Mouse (Mus musculus): ENCODE data around the gene Chfr.
"Not testable (repeated sequence)": the region's sequence is repeated elsewhere in the genome, so short reads cannot be mapped to it uniquely, and the experiment has no call there.

The Chfr gene

DNA sequence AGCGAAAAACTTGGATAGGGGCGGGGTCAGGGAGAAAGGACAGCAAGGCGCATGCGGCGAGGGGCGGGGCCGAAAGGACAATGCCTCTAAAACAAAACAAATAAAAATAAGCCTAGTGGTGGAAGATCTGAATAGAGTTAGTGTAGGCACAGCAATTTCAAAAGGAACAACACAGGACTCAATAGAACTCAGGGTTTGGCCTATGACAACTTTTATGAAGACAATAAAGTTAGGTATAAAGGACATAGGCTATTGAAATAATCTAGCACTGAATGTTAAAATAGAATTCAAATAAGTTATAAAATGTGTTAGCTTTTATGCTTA lies 27.4 kb upstream of the Chfr start:
- DNase-seq, result no peak

DNA sequence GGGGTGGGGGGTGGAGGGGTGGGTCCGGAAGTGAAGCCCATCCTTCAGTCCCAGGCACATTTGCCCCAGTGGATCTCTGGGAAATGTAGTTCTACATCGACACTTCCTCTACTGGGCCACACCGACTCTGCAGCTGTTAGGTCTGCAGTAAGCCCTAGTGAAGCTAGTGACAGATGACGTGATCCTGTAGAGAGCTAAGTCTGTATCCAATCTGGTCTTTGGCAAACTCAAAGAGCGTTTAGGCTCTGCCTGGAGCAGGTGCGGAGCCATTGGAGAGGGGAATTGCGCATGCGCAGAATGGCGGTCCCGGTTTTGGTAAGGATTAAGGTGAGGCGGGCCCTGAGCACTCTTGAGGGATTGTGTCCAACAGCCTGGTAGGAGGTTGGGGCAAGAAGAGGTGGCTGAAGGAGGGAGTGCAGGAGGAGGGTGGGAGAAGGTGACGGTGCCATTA lies 25.6 kb upstream of the Chfr start, which contains the start of gene Zfp605:
Zfp605 (plus strand) TSS at position 102 of the 451 bp plus-strand sequence.
- DNase-seq, result peak; percentile 73 to 81

DNA sequence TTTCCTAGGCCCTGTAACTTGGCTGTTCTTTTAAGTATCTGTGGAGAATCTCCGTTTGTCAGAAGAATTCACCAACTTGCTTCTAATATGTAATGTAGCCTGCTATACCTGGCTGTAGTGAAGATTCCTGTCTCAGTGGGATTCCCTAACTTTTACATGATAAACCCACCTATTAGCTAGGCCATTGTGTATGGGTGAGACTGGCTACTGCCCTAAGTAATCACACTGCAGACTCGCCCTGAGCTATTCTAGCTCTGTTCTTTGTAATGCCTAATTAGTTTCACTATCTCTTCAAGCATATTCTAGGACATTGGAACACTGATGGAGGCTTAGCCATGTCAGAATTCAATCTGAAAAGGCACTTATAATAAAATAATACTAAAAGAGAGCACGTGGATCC lies 13.3 kb upstream of the Chfr start:
- not testable (repeated sequence) for DNase-seq

DNA sequence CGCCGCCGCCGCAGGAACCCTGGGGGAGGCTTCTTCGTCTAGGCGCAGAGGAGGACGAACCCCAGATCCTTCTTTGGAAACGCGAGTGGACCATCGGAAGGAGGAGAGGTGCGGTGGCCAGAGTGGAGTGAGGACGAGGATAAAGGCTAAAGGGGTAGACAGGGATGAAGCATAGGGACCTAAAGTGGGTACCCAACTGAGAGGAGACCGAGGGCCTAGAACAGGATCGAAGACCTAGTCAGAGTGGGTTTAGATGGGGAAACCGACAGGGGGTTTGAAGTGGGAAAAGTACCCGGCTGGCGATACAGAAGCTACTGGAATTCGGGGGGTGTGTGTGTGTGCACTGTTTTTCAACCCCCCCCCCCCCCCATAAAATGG lies 434 bp downstream of the Chfr start:
- no peak for DNase-seq

DNA sequence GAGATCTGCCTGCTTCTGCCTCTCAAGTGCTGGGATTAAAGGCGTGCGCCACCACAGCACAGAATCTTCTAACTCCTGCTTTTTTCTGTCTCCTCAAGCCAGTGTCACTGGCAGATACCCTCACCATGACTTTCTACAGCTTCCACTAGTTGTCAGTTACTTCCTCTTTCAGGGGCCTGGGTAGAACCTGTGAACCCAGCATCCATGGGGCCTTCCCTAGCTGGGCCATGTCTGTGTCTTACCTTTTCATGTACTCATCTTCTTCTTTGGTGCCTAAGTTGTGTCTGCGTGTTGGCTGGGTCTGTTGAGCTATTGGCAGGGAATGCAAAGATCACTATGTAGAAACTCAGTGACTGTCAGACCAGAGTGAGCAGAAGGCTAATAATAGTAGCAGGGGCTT lies 2.2 kb downstream of the Chfr start:
- DNase-seq, result no peak

DNA sequence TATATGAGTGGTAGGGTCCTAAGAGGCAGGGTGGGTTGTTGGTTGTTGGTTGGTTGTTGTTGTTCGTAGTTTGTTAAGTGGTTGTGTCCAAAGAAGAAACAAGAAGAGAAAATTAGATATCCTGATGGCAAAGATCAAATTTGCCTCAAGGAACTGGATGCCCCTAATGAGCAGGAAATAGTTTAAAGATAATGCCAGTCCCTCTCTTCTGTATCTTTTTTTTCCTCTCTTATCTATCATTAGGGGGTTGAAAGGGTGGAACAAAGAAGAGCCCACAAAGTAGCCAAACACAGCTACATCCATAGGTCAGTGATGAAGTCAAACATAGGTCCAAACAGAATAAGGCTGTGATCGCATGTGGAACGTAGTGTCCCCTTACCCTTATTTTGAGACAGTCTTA lies 3.7 kb downstream of the Chfr start:
- no peak for DNase-seq

DNA sequence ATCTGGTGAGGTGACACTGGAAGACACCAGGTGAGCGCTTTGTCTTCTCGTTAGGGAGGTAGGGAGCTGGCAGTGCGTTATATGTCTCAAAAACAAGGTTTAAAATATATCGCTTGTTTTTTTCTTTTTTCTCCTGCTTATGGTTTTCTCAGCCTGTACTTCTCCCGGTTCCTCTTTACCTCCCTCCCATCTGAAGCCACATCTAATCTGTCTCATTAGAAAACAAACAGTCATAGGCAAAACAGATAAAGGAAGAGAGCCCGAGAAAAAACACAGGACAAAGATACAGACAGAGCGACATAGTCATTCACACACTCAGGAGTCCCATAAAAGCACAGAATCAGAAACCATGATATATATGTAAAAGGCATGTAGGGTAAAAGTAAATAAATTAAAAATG lies 4.8 kb downstream of the Chfr start:
- no peak for DNase-seq

DNA sequence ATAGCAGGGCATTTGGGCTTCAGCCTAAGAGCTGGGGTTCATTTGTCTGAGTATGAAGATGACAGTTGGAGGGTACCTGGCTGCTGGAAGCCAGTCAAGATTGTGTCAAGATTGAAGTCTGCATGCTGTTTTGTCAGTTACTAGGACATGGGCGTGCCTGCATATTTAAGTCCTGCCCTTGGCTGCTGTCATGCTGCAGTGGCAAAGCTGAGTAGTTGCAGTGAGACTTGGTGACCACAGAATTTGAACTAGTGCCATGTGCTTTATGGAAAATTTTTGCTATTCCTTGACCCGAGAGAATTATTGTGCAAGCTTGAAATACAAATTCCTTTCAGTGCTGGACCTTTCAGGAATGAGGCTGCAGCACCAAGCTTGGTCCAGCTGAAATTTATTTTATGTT lies 6.7 kb downstream of the Chfr start:
- DNase-seq, result no peak

DNA sequence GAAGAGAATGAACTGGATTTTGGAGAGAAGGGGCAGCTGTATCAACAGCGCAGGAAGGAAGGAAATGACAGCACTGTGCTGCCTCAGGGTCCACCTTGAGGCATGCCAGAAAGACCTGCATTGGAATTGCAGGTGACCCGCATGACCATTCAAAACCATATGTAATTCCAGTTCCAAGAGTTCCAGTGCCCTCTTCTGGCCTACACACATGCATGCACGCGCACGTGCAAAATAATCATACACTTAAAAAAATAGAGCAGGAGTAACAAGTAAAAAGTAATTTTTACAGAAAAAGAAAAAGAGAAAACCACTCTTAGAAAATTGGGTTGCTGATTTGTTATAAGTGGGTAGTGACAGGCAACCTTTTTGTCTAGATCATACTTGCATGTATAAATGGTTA lies 7.4 kb downstream of the Chfr start:
- no peak for DNase-seq

DNA sequence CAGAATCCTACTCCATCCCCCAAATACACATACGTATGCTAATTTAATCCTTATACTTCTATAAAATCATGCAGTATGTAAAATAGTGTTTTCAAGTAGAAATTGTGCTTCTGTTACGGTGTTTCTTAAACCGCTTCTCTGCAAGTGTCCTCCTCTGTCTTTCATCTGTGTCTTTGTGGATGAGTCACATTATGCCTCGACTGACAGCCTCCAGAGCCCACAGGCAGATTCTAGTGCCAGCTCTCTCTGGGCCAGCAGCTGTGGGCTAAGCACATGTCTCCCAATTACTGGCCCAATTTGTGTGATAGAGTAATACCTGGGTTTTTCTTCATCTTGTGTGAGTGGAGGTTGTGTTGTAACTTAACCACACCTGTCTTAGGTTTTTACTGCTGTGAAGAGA lies 33.7 kb downstream of the Chfr start:
- no peak for DNase-seq

DNA sequence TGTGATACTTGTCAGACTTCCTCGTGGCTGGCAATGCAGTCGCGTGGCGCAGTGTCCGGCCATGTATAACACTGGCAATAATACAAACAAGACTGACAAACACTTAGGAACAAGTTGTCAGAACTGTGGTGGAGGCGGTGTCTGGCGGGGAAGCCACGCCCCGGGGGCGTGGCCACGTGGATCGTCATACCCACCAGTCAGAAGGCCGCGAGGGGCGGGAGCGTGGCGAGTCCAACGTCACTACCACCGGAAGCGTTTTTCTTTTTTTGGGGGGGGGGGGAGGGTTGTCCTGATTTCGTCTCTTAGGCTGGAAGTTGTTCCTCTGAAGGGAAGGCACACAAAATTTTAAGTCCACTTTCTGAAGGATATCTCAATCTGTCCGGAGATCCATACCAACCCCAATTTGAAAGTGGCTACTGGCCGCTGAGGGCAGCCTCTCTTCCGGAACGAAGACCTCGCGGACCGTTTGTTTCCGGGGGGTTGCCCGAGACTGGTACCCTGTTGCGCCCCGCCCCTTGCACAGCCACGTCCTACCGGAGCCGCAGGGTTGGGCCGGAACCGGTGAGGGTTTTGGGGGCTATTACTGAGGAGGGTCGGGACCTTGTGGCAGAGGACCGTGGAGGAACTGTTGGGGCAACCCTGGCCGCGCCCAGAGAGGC lies 40.8 kb downstream of the Chfr start, which contains the start of gene Golga3:
Golga3 (plus strand) TSS at position 340 of the 659 bp plus-strand sequence.
- DNase-seq, result peak; percentile 86 to 92

DNA sequence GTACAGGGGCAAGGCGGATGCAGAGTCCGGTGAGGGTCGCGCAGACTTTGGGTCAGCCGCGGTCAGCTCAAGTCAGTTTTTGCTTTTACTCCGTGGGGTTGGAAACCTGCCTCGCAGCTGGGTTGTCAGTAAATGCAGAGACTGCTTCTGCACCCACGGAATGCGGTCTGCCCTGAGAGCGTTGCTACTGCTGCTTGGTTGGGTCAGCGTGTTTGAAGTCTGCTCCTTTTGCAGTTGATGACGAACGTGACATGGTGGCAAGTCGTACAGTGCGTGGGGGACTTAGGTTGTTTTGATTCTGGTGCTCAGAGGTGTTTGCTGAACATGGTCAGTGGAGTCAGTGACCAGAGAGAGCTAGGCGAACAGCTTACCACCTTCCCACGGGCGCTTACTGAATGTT lies 41.4 kb downstream of the Chfr start:
- no peak for DNase-seq

DNA sequence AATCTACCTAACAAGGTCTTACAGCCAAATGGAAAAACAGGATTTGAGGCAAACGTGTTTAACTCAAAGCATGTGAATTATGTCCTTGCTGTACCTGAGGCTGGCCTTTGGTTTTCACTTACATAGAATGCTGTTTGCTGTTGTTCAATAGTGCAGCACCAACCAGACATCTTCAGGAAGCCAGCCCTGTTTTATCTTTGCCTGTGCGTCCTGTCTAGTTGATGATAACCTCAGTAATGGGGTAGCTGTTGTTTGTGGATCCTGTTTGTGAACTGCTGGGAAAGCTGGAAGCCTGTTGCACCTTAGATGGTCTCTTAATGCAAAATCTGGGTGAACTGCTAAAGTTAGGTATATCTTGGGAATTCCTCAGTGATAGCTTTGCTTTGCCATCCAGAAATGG lies 43.0 kb downstream of the Chfr start:
- DNase-seq, result no peak

DNA sequence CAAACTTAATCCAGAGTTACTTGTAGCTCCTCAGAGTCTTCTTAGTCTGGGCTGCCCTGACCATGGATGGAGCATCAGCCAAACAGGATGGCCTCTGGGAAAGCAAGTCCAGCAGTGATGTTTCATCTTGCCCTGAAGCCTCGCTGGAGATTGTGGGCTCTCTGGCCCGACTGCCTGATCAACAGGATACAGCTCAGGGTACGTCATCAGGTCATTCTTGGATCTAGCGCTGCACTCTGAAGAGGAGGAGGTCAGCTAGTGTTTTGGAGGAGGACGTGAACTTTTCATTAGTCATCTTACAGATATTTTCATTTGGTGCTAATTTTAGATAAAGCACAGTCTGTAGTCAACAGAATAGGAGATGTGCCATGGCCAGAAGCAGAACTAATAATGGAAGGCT lies 46.1 kb downstream of the Chfr start:
- DNase-seq, result no peak

DNA sequence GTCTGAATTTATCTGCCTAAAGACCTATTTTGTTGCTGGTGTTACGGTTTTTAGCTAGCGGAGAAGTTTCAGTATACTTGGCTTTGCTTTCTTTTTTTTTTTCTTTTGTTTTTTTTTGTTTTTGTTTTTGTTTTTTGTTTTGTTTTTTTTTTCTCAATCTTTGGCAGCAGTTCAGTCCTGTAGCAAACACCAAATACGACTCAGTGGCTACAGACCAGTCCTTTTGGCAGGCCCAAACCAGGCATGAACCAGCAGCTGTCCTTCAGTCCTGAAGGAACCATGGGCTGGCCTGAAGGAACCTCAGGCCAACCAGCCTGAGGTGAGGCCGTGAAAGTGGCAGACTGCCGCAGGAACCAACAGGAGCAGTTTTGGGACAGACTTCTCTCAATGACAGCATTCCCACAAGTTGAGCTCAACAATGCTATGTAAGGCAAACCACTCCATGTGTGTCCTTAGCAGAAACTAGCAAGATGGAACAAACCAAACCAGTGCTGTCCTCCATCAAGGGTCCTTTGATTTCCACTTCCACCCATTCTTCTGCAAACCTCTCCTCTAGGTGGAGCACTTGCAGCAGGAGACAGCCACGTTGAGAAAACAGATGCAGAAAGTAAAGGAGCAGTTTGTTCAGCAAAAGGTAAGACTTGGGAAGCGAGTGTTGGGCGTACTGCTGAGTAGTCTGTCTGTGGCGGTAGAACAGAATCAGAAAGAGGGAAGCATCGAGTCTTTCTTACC lies 67.7 kb downstream of the Chfr start:
- no peak for DNase-seq

DNA sequence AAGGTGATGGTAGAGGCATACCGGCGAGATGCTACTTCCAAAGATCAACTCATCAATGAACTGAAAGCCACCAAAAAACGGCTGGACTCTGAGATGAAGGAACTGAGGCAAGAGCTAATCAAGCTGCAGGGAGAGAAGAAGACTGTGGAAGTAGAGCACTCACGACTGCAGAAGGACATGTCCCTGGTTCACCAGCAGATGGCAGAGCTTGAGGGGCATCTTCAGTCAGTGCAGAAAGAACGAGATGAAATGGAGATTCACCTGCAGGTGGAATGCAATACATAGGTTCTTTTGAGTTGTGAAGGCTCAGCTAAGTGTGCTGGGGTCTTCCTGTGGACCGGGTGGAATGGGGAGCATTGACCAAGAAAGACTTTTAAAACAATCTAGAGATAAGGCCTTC lies 69.1 kb downstream of the Chfr start:
- no peak for DNase-seq

DNA sequence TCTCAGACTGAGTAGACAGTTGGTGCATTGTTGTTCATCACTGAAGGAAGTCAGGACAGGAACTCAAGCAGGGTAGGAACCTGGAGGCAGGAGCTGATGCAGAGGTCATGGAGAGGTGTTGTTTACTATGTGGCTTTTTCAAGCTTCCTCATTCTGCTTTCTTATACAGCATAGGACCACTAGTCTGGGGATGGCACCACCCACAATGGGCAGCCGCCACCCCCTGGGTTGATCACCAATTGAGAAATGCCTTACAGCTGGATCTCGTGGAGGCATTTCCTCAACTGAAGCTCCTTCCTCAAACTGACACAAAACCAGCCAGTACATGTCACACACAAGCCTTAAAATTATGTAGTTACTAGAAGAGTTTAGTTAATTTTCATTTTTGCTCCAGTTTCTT lies 75.7 kb downstream of the Chfr start:
- no peak for DNase-seq

DNA sequence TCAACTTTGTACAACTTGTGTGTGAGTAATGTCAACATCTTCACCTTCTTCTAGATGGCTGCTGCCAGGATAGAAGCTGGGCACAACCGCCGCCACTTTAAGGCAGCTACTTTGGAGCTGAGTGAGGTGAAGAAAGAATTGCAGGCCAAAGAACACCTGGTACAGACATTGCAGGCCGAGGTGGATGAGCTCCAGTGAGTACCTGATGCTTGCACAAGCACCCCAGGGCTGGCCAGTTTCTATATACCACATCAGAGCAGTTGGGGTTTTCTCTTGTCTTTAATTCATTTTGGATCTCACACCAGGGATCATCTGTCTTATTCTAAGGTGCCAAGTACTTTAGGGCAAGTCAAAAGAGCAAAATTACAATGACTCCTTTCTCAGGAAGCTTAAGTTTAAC lies 81.1 kb downstream of the Chfr start:
- no peak for DNase-seq

DNA sequence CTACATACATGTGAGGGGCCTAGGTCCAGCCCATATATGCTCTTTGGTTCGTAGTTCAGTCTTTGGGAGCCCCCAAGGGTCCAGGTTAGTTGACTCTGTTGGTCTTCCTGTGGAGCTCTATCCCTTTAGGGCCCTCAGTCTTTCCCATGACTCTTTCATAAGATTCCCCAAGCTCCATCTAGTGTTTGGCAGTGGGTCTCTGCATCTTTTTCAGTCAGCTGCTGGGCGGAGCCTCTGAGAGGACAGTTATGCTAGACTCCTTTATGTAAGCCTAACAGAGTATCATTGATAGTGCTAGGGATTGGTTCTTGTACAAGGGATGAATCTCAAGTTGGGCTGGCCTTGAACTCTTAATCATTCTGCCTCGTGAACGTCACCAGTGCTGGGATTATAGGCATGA lies 84.7 kb downstream of the Chfr start:
- DNase-seq, result no peak

Measured in spleen, adult 18-20 months (tissue).